Mouse (Mus musculus) layer of hippocampus, adult 9-10 months (tissue): ENCODE data around the gene Agr3.

Experiments
- DNase-seq: peaks from one replicate; pipeline ENCODE4 v3.0.0; 2022; ENCODE audit warnings: low spot score

Agr3 gene

GRCm38 (mm10) chr12:35925402-35925801 lies at the start of gene Agr3:
Gene Agr3 (plus strand): TSS chr12:35925620.
- DNase-seq = no peak

DNA sequence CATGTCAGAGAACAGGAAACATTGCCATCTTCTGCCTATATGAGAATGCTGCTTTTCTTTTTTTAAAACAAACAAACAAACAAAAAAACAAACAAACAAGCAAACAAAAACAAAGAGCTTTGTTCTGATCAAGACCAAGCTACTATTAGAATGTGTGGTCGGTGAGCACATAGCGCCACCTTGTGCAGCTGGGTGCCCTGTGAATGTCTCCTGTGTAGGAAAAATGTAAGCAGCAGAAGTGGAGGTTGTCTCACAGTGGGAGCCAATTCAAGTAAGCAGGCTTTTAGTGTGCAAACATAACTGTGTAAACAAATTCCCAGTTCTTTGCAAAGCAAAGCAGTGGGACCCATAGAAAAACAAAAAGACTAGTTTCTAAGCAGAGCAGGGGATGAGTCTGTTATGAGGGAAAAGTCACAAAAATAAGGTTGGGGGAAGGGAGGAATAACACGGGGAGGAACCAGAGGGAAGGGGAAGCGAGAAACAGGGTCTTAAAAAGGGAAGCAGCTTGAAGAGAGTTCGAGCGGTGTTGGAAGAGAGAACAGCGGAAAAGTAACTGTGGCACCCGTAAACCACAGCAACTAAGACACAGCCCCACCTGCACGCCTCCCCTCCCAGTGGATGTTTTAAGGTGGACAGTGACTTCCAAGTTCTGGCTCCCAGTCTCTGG lies 40.4 kb upstream of the Agr3 start:
- DNase-seq = peak; percentile 15

GRCm38 (mm10) chr12:35889383-35889782 lies 36.0 kb upstream of the Agr3 start:
- DNase-seq = no peak

DNA sequence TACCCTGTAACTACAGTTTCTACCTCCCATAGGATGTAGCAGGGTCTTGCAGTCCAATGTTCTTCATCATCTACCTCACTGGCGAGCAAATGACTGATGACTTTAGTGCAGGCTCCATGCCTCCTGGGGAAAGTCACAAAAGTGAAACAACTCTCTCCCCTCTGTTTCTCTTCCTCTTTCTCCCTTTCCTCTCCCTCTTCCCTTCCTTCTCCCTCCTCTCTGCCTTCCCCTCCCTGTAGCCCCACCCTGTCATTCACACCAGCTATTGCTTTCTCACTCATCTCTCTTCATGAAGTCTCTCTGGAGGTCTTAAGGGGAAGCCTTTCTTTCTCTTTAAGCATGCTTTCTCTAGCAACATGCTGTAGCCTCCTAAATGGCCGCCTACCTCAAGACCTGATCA lies 34.7 kb upstream of the Agr3 start:
- DNase-seq = no peak

GRCm38 (mm10) chr12:35894304-35894900 lies 31.0 kb upstream of the Agr3 start:
- no peak for DNase-seq

GRCm38 (mm10) chr12:35895875-35896763 lies 29.3 kb upstream of the Agr3 start:
- peak; percentile 26 for DNase-seq

DNA sequence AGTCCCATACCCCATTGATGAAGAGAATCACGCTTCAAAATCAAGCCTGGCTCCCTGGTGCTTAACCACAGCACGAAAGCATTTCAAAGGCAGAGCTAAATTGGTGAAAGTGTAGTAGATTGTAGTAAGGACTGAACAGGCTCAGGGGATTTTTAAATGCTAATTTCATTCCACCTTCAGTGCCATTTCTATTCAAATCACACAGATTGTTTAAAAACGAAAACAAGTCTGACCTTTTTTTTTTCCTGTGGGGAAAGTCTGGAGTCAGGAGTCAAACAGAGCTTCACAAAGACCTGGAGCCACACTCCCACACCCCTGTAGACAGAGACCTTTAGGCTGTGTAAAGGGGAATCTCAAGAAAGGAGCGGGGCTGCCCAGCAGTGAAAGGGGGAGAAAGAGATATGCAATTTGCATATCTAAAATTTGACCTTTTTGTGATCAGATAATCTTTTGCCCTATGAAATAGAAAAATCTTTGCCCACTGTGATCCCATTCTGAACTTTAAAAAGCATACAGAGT lies 28.6 kb upstream of the Agr3 start:
- DNase-seq = no peak

DNA sequence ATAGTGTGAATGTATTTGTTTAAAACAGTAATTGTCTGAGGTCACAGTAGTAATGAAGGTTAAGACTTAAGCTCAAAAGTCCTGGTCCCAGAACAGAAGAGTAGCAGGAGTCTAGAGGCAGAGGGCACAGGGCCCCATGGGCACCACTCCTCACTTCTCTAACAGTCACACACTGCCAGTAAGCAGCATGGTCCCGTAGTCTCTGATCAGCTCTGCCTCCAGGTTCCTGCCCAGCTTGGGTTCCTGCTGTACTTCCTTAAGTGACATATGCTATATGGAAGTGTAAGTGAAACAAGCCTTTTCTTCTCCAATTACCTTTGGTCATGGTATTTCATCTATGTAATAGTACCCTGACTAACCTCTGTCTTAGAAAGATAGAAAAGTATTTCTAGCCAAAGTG lies 14.8 kb upstream of the Agr3 start:
- no peak for DNase-seq

DNA sequence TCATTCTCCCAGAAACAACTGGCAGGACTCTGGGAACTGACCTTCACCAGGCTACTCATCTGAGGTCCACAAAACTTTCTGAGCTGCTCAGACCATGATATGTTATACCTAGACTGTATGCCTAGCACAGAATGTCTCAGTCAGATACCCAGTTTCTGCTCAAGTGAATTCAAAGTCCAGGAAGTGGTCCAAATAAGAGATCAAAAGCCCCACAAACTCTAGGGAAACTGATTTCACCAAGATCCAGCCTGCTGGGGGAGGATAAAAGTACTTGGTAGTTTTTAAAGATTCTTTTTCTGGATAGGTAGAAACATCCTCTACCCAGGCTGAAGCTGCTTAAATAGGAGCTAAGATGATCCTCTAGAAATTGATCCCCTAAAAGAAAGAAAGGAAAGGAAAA lies 9.6 kb upstream of the Agr3 start:
- no peak for DNase-seq

GRCm38 (mm10) chr12:35916467-35916866 lies 9.0 kb upstream of the Agr3 start:
- no peak for DNase-seq

DNA sequence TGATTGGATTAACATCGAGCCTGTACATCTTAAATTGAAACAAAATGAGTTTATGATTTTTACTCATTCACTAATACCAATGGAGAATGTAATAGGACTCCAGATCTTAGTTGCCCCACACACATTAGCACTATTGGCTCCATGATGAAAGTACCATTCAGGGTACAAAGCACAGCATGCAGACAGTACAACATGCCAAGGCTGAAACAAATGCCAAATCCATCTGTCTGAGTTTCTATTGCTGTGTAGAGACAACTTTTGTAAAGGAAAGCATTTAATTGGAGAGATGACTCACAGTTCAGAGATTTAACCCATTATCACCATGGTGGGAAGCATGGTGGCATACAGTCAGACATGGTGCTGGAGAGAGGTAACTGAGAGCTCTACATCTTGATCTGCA lies 7.4 kb upstream of the Agr3 start:
- DNase-seq = peak; percentile 37

DNA sequence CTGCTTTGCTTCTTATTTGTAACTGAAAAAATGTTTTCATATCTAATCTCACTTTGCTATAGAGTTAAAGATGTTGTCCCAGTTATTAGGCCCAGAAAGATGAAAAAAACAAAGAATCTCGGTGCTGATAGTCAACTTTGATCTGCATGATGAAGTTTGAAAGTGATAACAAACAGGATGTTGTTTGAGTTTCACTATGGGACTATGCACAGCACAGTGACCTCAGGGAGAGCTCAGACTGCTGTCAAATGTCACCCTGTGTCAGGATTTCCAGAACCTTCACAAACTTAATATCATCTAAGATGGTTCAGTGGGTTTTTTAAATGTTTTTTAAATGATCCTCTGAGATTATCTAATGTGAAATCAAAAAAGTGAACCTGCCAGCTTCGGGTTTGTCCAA lies 2.4 kb downstream of the Agr3 start:
- no peak for DNase-seq

GRCm38 (mm10) chr12:35932816-35933215 lies 7.4 kb downstream of the Agr3 start:
- no peak for DNase-seq

GRCm38 (mm10) chr12:35951757-35952156 lies 26.3 kb downstream of the Agr3 start:
- DNase-seq = peak; percentile 30

GRCm38 (mm10) chr12:35957235-35957634 lies 31.8 kb downstream of the Agr3 start:
- DNase-seq = no peak

DNA sequence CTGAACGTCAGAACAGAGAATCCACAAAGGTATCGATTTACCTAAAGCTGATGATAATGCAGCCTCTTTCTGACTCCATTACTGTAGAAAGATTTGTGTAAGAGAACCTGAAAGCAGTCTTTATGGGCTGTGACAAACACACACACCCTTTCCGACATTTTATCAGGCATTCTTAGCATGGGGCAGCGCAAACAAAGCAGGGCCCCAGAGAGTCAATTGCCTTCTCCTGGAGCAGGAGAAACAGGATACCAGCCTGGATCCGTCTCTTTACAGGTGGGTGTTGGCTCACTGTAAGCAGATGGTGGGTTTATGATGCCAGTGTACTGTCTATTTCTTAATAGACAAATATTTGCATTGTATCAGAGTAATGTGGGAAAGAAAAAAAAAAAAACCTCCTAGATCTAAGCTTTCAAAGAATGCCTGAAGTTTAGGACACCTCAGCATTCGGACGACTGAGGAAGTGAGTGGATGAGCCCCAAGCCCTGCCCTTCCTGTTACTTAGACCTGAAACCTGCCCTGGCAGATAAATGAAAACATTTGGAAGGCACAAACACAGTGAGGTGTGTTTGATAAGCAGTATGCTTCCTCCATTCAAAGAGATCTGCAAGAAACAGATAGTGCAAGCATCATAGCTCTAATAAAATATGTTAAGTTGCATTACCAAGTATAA lies 40.8 kb downstream of the Agr3 start:
- DNase-seq = no peak

- DNase-seq = no peak
These were observed 41.3 kb downstream of the Agr3 start for GRCm38 (mm10) chr12:35966768-35967141.

DNA sequence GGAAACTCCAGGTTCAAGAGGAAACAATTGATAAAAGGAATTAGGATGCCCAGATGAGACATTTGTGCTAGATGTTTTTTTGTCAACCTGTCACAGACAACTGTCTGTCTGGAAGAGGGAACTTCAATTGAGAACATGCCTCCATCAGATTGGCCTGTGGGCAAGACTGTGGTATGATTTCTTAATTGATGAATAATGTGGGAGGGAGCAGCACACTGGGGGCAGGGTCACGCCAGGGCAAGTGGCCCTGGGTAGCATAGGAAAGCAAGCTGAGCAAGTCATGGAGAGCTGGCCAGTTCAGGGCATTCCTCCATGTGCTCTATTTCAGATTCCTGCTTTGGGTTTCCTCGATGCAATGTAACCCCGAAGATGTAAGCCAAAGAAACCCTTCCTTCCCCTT lies 50.5 kb downstream of the Agr3 start:
- DNase-seq = no peak

- no peak for DNase-seq
These were observed 52.3 kb downstream of the Agr3 start for GRCm38 (mm10) chr12:35977633-35978246.

GRCm38 (mm10) chr12:35979625-35980024 lies 54.2 kb downstream of the Agr3 start:
- no peak for DNase-seq

- DNase-seq = no peak
These were observed 56.4 kb downstream of the Agr3 start for GRCm38 (mm10) chr12:35981732-35982360.
